Mouse (Mus musculus) urinary bladder, adult 2 months (tissue): ENCODE measurements around the gene Vps53. TPM values are rescaled to one million over a fixed set of nuclear protein-coding genes. Genes with fewer than 3 reads are reported as not detected.
"Not testable (repeated sequence)": the region's sequence is repeated elsewhere in the genome, so short reads cannot be mapped to it uniquely, and the experiment has no call there.

Experiments used
- DNase-seq: peaks from one replicate; pipeline ENCODE4 v3.0.0; 2022; ENCODE audit warnings: low spot score
- polyA plus RNA-seq: library from polyadenylated mRNA; depleted of rRNA; stranded (reverse); fragments of >200 nt; gene quantifications from 2 replicates; pipeline ENCODE4 v1.2.3, GENCODE M21; 2012; rRNA removed

The Vps53 gene
- 35.4 and 37.9 TPM in 2 replicates for polyA plus RNA-seq

DNA sequence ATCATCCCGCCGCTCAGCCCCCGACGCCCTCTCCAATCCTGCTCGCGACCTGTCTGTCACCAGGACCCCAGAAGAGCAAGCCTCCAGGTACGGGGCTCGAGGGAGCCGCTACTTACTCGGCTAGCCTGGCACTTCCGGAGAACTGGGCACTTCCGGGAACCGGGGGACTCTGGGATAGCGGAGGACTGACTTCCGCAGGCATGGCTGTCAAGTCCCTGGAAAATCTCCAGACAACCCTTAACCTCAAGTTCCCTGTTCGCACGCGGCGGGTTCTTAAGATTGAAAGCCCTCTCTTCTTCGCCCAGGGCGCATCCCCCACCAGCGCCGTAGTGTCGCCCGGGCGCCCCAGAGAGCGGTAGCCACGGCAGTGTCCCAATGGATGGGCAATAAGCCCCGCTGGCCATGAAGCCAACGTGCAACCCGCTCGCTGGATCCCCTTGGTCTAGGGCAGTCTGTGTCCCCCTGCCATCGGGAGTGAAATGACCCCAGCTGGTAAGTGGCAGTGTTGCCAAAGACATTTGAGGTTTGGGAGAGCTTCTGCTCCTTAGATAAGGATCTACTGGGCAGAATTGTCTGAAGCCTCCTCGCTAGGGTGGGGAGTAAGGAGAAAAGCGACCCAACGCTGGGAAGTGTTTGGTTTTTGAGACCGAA is at the start of gene Vps53, which contains the start of gene Fam57a:
Gene Vps53, minus strand, starts transcription at position 153 of the 651 bp plus-strand sequence.
Gene Fam57a, plus strand, starts transcription at position 177 of the 651 bp plus-strand sequence.
- peak; percentile 80 for DNase-seq

DNA sequence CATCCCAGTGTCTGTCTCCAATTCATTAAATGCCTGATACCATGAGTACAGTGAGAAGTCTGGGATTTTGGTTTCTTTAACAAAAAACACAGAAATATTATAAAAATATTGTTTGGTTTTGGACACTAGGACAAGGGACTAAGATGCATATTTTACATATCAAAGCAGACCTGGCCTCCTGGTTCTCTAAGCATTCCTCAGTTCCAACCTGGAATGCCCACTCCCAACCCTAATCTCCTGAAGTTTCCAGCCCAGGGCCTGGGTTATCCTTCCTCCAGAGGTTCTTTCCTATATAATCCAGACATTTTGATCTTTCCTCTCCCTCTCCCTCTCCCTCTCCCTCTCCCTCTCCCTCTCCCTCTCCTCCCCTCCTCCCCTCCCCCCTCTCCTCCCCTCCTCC is 45.6 kb upstream of the Vps53 start:
- DNase-seq, result no peak

DNA sequence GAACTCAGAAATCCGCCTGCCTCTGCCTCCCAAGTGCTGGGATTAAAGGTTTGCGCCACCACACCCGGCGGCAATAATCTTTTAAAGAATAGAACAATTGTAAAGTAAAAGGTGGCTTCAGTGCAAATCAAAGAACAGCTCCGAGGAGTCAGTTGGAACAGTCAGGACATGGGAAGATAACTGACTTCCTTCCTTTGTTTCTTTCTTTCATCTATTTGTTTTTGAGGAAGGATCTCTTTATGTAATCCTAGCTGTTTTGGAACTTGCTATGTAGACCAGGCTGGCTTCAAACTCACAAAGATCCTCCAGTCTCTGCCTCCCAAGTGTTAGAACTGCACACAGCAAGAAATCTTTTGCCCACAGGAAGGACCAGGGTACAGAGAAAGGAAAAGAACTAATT is 45.2 kb upstream of the Vps53 start:
- no peak for DNase-seq

GRCm38 (mm10) chr11:76217390-76217800 is 37.9 kb upstream of the Vps53 start, which contains the start of the genes Dbil5 and Gemin4:
TSS of gene Dbil5 (plus strand) at chr11:76217608.
TSS of gene Gemin4 (minus strand) at chr11:76217664.
- DNase-seq, result peak; percentile 90

DNA sequence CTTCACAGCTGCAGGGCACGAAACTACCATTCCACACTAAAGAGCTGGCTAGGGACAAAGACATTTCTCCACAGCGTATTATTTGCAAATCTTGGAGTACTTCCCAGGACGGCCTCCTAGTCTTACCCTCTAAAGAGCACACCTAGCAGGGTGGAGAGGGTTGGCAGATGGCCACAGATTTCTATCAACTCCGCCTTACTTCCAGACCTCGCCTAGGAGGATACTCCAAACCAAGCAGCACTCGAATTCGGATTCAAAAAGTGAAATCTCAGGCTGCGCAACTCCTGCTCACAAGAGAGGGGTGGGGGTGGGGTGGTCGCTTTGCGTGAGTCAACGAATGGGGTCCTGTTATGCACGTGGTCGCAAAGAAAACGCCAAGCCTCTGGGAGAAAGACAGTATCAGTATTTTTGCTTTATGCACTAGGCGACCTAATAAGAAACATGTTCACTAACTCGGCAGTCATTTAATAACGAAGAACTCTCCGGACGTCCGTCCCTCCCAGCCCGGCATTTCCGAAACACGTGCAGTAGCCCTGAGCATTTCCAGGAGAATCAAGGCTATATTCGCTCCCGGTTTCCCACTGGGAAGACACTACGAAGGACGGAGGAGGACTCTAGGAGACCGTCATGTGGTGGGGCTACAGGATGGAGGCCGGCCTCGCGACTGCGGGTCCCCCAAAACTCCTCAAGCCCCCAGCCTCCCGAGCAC is 37.4 kb upstream of the Vps53 start:
- no peak for DNase-seq

- no peak for DNase-seq
Measured at GRCm38 (mm10) chr11:76216049-76216540, 36.6 kb upstream of the Vps53 start.

DNA sequence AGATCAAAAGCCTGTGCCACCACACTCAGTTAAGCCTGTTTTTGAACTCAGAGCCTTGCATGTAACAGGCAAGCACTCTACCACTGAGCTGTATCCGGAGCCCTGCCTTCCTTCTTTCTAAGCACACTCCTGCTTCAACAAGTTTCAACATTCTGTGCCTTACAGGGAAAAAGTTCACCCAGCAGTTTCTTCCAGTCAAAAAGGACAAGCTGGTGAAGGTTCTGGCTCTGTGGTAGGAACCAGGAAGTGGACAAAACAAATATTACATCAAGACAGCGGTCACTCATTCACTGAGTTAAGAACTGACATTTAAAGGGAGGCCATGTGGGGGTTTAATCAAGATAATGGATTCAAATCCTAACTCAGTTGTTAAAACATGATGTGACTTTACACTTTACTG is 35.6 kb upstream of the Vps53 start:
- DNase-seq, result no peak

DNA sequence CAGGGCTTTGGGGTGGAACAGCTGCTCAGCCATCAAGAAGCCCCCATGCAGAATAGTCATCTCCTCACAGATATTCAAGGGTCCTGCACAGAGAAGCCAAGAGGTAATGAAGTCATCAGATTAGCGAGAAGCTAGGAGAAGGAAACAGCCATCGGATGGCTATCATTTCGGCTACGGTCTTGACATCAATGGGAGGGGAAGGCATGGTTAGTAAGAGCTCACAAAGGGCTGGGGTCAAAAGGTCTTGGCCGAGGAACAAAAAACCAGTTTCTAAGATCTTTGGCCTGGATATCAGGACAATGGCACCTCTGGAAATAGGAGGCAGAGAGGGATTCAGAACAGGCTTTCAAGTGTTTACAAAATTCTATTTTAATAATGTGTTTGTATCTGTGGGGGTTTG is 34.4 kb upstream of the Vps53 start:
- no peak for DNase-seq

GRCm38 (mm10) chr11:76211595-76211994 is 32.1 kb upstream of the Vps53 start:
- DNase-seq, result not testable (repeated sequence)

DNA sequence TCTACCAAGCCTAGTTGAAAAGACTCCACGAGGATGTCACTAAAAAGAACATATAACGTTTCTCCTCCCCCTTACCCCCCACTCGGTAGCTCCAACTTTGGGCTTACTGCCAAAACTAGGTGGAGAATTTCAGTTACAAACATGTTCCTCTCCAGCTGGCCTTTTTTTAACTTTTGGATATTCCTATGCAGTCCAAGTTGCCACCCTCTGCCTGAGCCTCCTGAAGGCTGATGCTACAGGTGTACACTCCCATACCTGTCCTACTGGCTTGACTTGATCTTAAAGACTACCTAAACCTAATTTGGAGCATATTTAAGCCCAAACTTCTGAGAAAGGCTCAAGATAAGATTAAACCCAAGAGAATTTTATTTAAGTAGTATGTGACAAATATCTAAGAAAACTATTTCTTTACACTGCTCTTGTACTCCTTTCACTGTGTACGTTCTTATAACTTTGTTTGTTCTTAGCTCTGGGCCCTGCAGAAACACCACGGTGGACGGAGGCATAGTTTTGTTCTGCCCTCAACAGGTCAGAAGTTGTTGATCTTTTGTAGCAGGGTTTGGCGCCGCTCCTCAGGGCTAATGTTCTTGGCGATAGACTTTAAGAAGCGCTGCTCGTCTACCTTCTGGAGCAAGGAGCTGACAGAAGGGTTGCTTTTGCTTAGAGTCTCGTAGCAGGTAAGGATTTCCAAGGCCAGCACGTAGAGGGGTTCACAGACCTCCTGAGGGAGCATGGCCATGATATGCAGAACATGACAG is 31.0 kb upstream of the Vps53 start:
- DNase-seq, result no peak

DNA sequence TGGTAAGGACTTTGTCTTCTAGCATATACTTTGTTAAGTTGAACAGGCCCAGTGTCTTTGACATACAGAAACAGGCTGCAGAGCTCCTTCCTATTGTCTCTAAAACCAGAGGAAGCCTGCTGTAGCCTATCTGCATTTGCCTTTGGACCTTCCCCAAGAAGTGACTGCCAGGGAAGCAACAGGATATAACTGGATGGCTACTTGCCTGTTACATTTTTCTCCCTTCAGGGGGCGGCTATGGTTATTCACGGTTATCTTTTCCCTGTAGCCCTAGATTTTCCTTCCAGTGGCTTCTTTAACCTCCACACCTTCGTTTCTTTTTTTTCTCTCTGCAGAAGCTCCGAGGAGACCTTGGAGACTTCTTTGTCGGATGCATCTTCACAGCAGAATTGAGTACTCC is 27.3 kb upstream of the Vps53 start:
- DNase-seq, result no peak

DNA sequence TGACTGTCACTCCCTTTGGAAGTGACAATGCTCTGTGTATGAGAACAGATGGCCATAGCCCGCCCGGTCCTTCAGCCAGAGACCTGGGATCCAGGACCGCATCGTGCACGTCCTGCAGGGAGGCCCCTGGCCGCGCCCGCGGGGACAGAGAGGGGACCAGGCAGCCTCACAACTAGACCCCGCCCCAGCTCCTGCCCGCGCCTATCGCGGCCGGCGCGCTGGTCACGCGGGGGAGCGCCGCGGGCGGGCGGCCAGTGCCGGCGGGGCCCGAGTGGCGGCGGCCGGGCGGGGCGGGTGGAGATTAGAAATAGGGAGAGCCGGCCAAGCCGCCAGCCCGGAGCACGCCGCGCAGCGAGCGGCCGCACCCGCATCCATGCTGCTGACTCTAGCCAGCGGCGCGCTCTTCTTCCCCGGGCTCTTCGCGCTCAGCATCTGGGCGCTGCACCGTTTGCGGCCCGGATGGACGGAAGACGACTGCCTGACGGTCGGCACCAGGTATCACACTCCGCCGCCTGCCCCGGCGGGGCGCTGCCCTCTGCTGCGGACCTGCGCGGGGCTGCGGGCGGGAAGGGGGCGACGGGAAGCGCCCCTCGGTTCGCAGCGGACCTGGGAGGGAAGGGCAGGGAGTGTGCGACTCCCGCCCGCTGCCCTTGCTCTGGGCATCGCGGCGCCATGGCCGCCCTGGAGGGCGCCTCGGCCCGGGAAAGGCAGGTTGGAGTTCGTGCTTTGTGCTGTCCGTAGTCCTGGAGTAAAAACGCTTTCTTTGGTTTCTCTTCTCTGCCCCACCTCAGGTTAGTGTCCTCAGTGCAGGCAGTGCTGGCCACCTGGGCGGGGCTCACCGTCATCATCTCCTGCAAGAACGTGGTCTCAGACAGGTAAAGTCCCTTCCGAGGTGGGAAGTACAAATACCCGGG is 22.6 kb upstream of the Vps53 start:
- DNase-seq, result peak; percentile 82

GRCm38 (mm10) chr11:76196977-76197469 is 17.6 kb upstream of the Vps53 start:
- DNase-seq, result no peak

GRCm38 (mm10) chr11:76196275-76196976 is 17.0 kb upstream of the Vps53 start:
- DNase-seq, result no peak

- DNase-seq, result no peak
Measured at GRCm38 (mm10) chr11:76186908-76187307, 7.5 kb upstream of the Vps53 start.

DNA sequence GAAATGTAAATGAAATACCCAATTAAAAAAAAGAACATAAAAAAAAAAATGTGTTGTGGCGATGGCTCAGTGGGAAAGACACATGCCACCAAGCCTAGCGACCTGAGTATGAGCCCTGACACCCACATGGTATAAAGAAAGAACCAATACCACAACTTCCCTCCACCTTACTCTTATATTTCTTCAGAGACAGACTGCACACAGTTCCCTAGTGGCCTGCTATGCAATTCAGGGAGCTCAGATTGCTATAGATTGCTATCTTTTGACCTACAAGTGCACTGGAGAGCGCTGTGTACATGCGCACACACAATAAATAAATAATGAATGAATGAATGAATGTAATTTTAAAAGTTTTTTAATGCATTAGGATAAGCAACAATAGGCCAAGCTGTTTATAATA is 4.3 kb upstream of the Vps53 start:
- DNase-seq, result no peak

GRCm38 (mm10) chr11:76180146-76180540 is 696 bp upstream of the Vps53 start:
- no peak for DNase-seq

DNA sequence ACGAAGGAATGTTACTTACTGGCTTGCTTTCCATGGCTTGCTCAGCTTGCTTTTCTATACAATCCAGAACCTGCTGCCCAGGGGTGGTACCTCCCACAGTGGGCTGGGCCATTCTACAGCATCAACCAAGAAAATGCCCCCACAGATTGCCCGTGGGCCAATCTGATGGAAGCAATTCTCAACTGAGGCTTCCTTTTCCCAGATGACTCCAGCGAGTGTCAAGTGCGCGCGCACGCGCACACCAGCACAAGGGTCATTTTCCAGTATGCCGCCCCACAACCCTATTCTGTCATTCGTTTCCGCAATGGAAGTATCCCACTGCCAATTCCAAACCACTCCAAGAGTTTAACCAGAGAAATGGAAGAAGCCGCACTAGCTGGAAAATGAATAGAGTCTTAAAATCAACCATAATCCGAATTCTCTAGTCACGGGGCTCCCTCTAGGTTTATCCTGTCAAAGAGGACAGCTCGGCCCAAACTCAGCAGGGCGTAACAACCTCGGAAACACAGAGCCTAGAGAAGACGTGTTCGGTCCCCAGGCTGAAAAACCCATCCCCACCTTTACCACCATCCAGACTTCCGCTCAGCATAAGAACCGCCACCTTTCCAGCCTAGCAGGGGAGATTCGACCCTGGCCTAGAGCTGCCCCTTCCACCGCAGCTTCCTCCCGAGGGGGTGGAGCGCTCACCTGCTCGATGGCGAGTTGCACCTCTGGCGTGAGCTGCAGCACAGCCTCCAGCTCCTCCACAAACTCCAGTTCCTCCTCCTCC is 537 bp downstream of the Vps53 start:
- no peak for DNase-seq

DNA sequence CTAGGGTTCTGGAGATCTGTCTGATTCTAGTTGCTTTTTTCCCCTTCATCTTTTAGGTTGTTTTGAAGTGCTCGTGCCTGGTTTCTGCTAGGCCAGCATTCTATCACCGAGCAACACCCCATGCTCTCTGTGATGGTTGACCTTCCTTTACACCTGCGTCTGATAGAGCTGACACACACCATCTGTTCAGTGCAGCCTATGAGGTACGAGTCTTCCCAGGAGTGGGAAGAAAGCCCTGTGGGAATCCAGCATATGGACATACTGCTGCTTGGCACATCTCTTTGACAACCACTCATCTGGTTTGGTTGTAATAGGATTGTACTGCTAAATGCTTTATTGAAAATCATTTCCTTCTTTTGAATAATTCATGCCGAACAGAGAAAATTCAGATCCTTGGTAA is 9.2 kb downstream of the Vps53 start:
- no peak for DNase-seq

DNA sequence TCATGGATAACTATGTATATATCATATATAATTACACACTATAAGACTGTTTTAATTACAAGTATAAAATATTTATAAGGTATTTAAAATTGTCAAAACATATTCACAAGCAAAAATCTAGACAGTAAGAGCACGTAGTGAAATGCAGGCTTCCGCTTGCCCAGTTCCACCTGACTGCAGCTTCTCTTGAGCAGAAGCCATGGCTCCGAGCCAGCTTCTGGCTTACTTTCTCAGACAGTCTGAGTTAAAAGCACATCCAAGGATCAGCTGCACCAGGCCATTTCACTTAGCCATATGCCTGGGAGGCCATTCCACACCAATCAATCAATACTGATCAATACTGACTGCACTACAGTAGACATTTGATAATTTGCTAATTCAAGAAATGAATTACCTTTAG is 10.5 kb downstream of the Vps53 start:
- DNase-seq, result no peak
